13 mouse cellular contexts compared by ENCODE assay signal in genomic region chr19:12483782-12484181, GRCm38 (mm10). TPM values are rescaled to one million over a fixed set of nuclear protein-coding genes. Genes with fewer than 3 reads are reported as not detected.
DNase-seq lines count a peak whose midpoint lies in the region; ATAC-seq and TF ChIP-seq lines count a peak whose summit lies in the region.
"Had no signal": no experiment of that assay in that cellular context is flagged by ENCODE, and none has a peak within 500 bp of the region (broad histone marks: within the 10 kb centered on the region; RNA-seq: fewer than 3 reads in every experiment).

No protein-coding gene starts in this region.

- DNase-seq in kidney, adult 2 months, result peak; percentile 53
- no peak for DNase-seq in kidney, adult 18-20 months
- DNase-seq in lung, postnatal 0 days (ENCODE audit: low spot score), result peak; percentile 80
- DNase-seq in spleen, adult 12 weeks (ENCODE audit: low spot score), result no peak
- no peak for DNase-seq in embryonic facial prominence, embryonic 10.5 days (ENCODE audit: low spot score)

- TF ChIP-seq EP300 in lung, postnatal 0 days (IDR thresholded peaks at IDR 0.05), result no peak; the same call in 1 of the 2 replicates

- TF ChIP-seq CTCF in kidney, adult 2 months (conservative IDR thresholded peaks at IDR 0.05; ENCODE audit: insufficient read depth, insufficient read length, low read depth, low read length), result no peak
- no peak for TF ChIP-seq CTCF in lung, postnatal 0 days (IDR thresholded peaks at IDR 0.05)

- WGBS in kidney, adult 2 months, result 26% methylated on average over 4 of the region's 4 CpGs
- WGBS in heart, embryonic 15.5 days, result 38% methylated on average over 4 of the region's 4 CpGs
- 26% methylated on average over 4 of the region's 4 CpGs for WGBS in lung, postnatal 0 days
- WGBS in embryonic facial prominence, embryonic 10.5 days, result 85% methylated on average over 4 of the region's 4 CpGs

- H3K27me3 ChIP-seq in kidney, adult 2 months (replicated peaks; ENCODE audit: control insufficient read depth, insufficient read depth, low read length), result no peaks in the 10 kb centered on the region
- H3K27me3 ChIP-seq in heart, embryonic 15.5 days, result no peaks in the 10 kb centered on the region
- H3K27me3 ChIP-seq in lung, postnatal 0 days (replicated peaks; ENCODE audit: insufficient read depth, low read length), result no peaks in the 10 kb centered on the region
- no peaks in the 10 kb centered on the region for H3K27me3 ChIP-seq in embryonic facial prominence, embryonic 10.5 days (replicated peaks; ENCODE audit: low read depth, poor library complexity, severe bottlenecking)
- H3K27me3 ChIP-seq: forebrain, embryonic 15.5 days had no signal

- no peaks in the 10 kb centered on the region for H3K36me3 ChIP-seq in kidney, adult 2 months (ENCODE audit: control insufficient read depth, insufficient read depth, low read length)
- H3K36me3 ChIP-seq in heart, embryonic 15.5 days, result no peaks in the 10 kb centered on the region
- 0 out of 2 replicates have a peak, but pooled peaks cover 13% of the 10 kb centered on the region for H3K36me3 ChIP-seq in lung, postnatal 0 days (ENCODE audit: insufficient read depth, low read length)
- peaks cover 81% of the 10 kb centered on the region for H3K36me3 ChIP-seq in embryonic facial prominence, embryonic 10.5 days (replicated peaks)

- H3K27ac ChIP-seq in kidney, adult 2 months (ENCODE audit: insufficient read depth, low read depth, low read length), result peak overlapping the region; percentile 65
- peak overlapping the region; percentile 20; the same call in 1 of the 2 replicates for H3K27ac ChIP-seq in heart, embryonic 15.5 days
- H3K27ac ChIP-seq in lung, postnatal 0 days (ENCODE audit: low read length), result peak overlapping the region; percentile 76
- no peak overlapping the region for H3K27ac ChIP-seq in embryonic facial prominence, embryonic 10.5 days (replicated peaks)
- H3K27ac ChIP-seq: forebrain, embryonic 15.5 days had no signal

- H3K4me3 ChIP-seq in kidney, adult 2 months (ENCODE audit: insufficient read depth, low read depth, low read length), result no peak overlapping the region
- no peak overlapping the region for H3K4me3 ChIP-seq in heart, embryonic 15.5 days
- H3K4me3 ChIP-seq in lung, postnatal 0 days (ENCODE audit: low read depth, low read length), result no peak overlapping the region
- H3K4me3 ChIP-seq in embryonic facial prominence, embryonic 10.5 days, result no peak overlapping the region
- H3K4me3 ChIP-seq: forebrain, embryonic 15.5 days had no signal

- H3K4me2 ChIP-seq in heart, embryonic 15.5 days, result no peak overlapping the region
- H3K4me2 ChIP-seq in lung, postnatal 0 days (replicated peaks; ENCODE audit: low read depth, low read length), result no peak overlapping the region
- H3K4me2 ChIP-seq: forebrain, embryonic 15.5 days had no signal

- 0 out of 2 replicates have a peak, but pooled peaks have one; percentile 5 for ATAC-seq in granulocyte monocyte progenitor cell, adult 5-6 weeks (replicated peaks; ENCODE audit: poor library complexity, severe bottlenecking)
- ATAC-seq in heart, embryonic 15.5 days (replicated peaks; ENCODE audit: insufficient number of reproducible peaks, insufficient read depth, low FRiP score, low read depth), result no peak
- ATAC-seq in lung, postnatal 0 days, result peak; percentile 10
- ATAC-seq: forebrain, embryonic 15.5 days had no signal

- TF ChIP-seq POLR2A in kidney, adult 2 months (IDR thresholded peaks at IDR 0.05; ENCODE audit: low read depth, low read length), result no peak

- H3K9ac ChIP-seq in heart, embryonic 15.5 days, result no peak overlapping the region
- no peak overlapping the region for H3K9ac ChIP-seq in lung, postnatal 0 days (replicated peaks; ENCODE audit: low read depth)
- H3K9ac ChIP-seq: forebrain, embryonic 15.5 days had no signal

- peaks cover 51% of the 10 kb centered on the region for H3K4me1 ChIP-seq in kidney, adult 2 months (ENCODE audit: control insufficient read depth, insufficient read depth, low read length)
- peaks cover 24% of the 10 kb centered on the region for H3K4me1 ChIP-seq in heart, embryonic 15.5 days (replicated peaks)
- H3K4me1 ChIP-seq in lung, postnatal 0 days (ENCODE audit: insufficient read depth, low read depth, low read length), result peaks cover 17% of the 10 kb centered on the region
- H3K4me1 ChIP-seq in embryonic facial prominence, embryonic 10.5 days, result peaks cover 14% of the 10 kb centered on the region

- H3K9me3 ChIP-seq in heart, embryonic 15.5 days (replicated peaks), result no peaks in the 10 kb centered on the region
- H3K9me3 ChIP-seq in lung, postnatal 0 days (ENCODE audit: low read length), result no peaks in the 10 kb centered on the region
- H3K9me3 ChIP-seq in embryonic facial prominence, embryonic 10.5 days, result no peaks in the 10 kb centered on the region
- H3K9me3 ChIP-seq: forebrain, embryonic 15.5 days had no signal

RNA-seq across cellular contexts. Expression of gene Dtx4, which starts 17.5 kb away (rescaled TPM):
- polyA plus RNA-seq in kidney, adult 2 months (2012; rRNA removed), result 10.6 and 11.3 TPM in 2 replicates
- total RNA-seq in granulocyte monocyte progenitor cell, adult 5-6 weeks (2014; fragmentation: Nextera tagmentation), result 48.3 and 48.4 TPM in 2 replicates
- 38.7 and 47.3 TPM in 2 replicates for total RNA-seq in granulocyte monocyte progenitor cell, adult 5-6 weeks (2017)
- 2.5 and 4.5 TPM in 2 replicates for polyA plus RNA-seq in heart, embryonic 15.5 days (2015; fragmentation: Nextera tagmentation; extraction: Ambion mirVana)
- 8.4 and 8.7 TPM in 2 replicates for polyA plus RNA-seq in lung, postnatal 0 days (2015; fragmentation: Nextera tagmentation; extraction: Ambion mirVana)
- polyA plus RNA-seq in embryonic facial prominence, embryonic 10.5 days (2016; fragmentation: Nextera tagmentation; extraction: Ambion mirVana), result 12.1 and 19.8 TPM in 2 replicates

RNA-seq across cellular contexts. Expression of gene Mpeg1, which starts 23.2 kb away (rescaled TPM):
- 3.8 and 7.4 TPM in 2 replicates for polyA plus RNA-seq in kidney, adult 2 months (2012; rRNA removed)
- total RNA-seq in granulocyte monocyte progenitor cell, adult 5-6 weeks (2014; fragmentation: Nextera tagmentation), result 62.2 and 69.2 TPM in 2 replicates
- total RNA-seq in granulocyte monocyte progenitor cell, adult 5-6 weeks (2017), result 53.0 and 54.8 TPM in 2 replicates
- 0.54 and 0.72 TPM in 2 replicates for polyA plus RNA-seq in heart, embryonic 15.5 days (2015; fragmentation: Nextera tagmentation; extraction: Ambion mirVana)
- 5.5 and 6.3 TPM in 2 replicates for polyA plus RNA-seq in lung, postnatal 0 days (2015; fragmentation: Nextera tagmentation; extraction: Ambion mirVana)
- 0.08 and 0.17 TPM in 2 replicates for polyA plus RNA-seq in embryonic facial prominence, embryonic 10.5 days (2016; fragmentation: Nextera tagmentation; extraction: Ambion mirVana)

RNA-seq across cellular contexts. Expression of gene Pfpl, which starts 56.1 kb away (rescaled TPM):
- polyA plus RNA-seq in kidney, adult 2 months (2012; rRNA removed), result not detected in 2 replicates
- total RNA-seq in granulocyte monocyte progenitor cell, adult 5-6 weeks (2014; fragmentation: Nextera tagmentation), result not detected in 2 replicates
- total RNA-seq in granulocyte monocyte progenitor cell, adult 5-6 weeks (2017), result not detected in 2 replicates
- not detected in 2 replicates for polyA plus RNA-seq in heart, embryonic 15.5 days (2015; fragmentation: Nextera tagmentation; extraction: Ambion mirVana)
- not detected in 2 replicates for polyA plus RNA-seq in lung, postnatal 0 days (2015; fragmentation: Nextera tagmentation; extraction: Ambion mirVana)
- not detected in 2 replicates for polyA plus RNA-seq in embryonic facial prominence, embryonic 10.5 days (2016; fragmentation: Nextera tagmentation; extraction: Ambion mirVana)
- total RNA-seq: left cerebral cortex, postnatal 14 days; neutrophil, adult 5-6 weeks had no signal
- polyA plus RNA-seq: embryonic facial prominence, embryonic 11.5 days; forebrain, embryonic 15.5 days; intestine, embryonic 14.5 days; spleen, adult 2 months had no signal

Comparison
In these comparisons a context has a peak if more than half of its experiments do, and no peak if none do; other contexts are left out.
1. DNase-seq: peak in kidney, adult 2 months (single experiment) and lung, postnatal 0 days (single experiment); none in kidney, adult 18-20 months (single experiment), spleen, adult 12 weeks (single experiment) and embryonic facial prominence, embryonic 10.5 days (single experiment).